ENCODE assay signal across 24 mouse cellular contexts in genomic region chr9:67032611-67033010, GRCm38 (mm10).
"Had no signal": no experiment of that assay in that cellular context is flagged by ENCODE, and none has a peak within 500 bp of the region (broad histone marks: within the 10 kb centered on the region; RNA-seq: fewer than 3 reads in every experiment).

No protein-coding gene starts in this region.

- H3K9ac ChIP-seq: kidney, embryonic 15.5 days; limb, embryonic 13.5 days; liver, embryonic 12.5 days; liver, embryonic 15.5 days; lung, embryonic 15.5 days; midbrain, embryonic 13.5 days; neural tube, embryonic 12.5 days; neural tube, embryonic 15.5 days had no signal

- H3K4me1 ChIP-seq: limb, embryonic 10.5 days; midbrain, embryonic 10.5 days; midbrain, embryonic 13.5 days; neural tube, embryonic 12.5 days had no signal

- H3K27ac ChIP-seq: kidney, embryonic 15.5 days; limb, embryonic 10.5 days; limb, embryonic 13.5 days; liver, embryonic 12.5 days; liver, embryonic 15.5 days; lung, embryonic 15.5 days; midbrain, embryonic 10.5 days; midbrain, embryonic 13.5 days; neural tube, embryonic 12.5 days; neural tube, embryonic 15.5 days; stomach, postnatal 0 days had no signal

- H3K4me3 ChIP-seq: kidney, embryonic 15.5 days; limb, embryonic 10.5 days; limb, embryonic 13.5 days; liver, embryonic 12.5 days; liver, embryonic 15.5 days; lung, embryonic 15.5 days; megakaryocyte, embryonic 14.5 days; midbrain, embryonic 10.5 days; midbrain, embryonic 13.5 days; neural tube, embryonic 12.5 days; neural tube, embryonic 15.5 days had no signal

- DNase-seq: kidney, adult 8-10 months; kidney, postnatal 10 days; kidney, postnatal 36 days; layer of hippocampus, postnatal 36 days; liver; lung, adult 18-20 months; lung, postnatal 10 days; lung, postnatal 36 days; retina, postnatal 1 day; thymus, adult 2 months; thymus, postnatal 14 days; thymus, postnatal 4 days had no signal

- H3K27me3 ChIP-seq: kidney, embryonic 15.5 days; limb, embryonic 13.5 days; liver, embryonic 12.5 days; liver, embryonic 15.5 days; lung, embryonic 15.5 days; megakaryocyte, embryonic 14.5 days; midbrain, embryonic 13.5 days; neural tube, embryonic 12.5 days; neural tube, embryonic 15.5 days had no signal

- H3K4me2 ChIP-seq: kidney, embryonic 15.5 days; limb, embryonic 13.5 days; liver, embryonic 12.5 days; liver, embryonic 15.5 days; lung, embryonic 15.5 days; midbrain, embryonic 13.5 days; neural tube, embryonic 12.5 days; neural tube, embryonic 15.5 days had no signal
